Mouse (Mus musculus) heart, adult 2 months (tissue): ENCODE results near the gene Plxna2.

ENCODE experiments used
- CTCF ChIP-seq: fragments of 200-600 bp; IDR thresholded peaks from 2 replicates; pipeline ENCODE4 v1.8.1; 2022; ENCODE audit warnings: antibody characterized with exemption, mild to moderate bottlenecking, moderate library complexity
- POLR2A ChIP-seq: fragments of 200-500 bp; IDR thresholded peaks from 2 replicates; pipeline ENCODE4 v1.6.1; 2011; ENCODE audit warnings: mild to moderate bottlenecking, low read depth, low read length, control low read depth; ENCODE audit not compliant: insufficient read depth

DNA sequence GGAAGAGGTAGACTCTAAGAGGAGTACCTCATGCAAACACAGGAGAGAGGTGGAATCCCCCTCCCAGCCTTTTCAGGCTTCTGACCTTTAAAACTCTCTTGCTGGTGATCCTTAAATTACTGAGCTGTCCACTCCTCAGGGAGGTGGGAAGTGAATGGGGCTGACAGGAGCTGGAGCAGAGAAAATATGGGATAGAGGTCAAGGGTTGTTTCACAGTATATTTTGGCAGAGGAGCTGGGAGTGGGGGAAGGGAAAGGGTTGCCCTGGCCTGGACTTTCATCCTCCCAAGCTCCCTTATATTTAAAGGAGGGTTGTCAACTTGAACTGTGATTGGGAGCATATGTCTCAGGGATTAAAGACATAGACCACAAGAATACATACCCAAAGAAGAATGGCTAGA, 61.1 kb downstream of the Plxna2 start:
- no peak for TF ChIP-seq CTCF
- no peak for TF ChIP-seq POLR2A
